Mouse (Mus musculus): ENCODE results near the gene Brd1.

The Brd1 gene

GRCm38 (mm10) chr15:88688120-88688519 is 45.9 kb downstream of the Brd1 start:
- Histone ChIP-seq H3K36me3 (ENCODE audit: control insufficient read depth, insufficient read depth, low read length, poor library complexity, severe bottlenecking) (peaks cover 18% of the 10 kb centered on the region), H3K27me3 (ENCODE audit: control insufficient read depth, insufficient read depth, low read length, poor library complexity, severe bottlenecking) (no peaks in the 10 kb centered on the region)
- DNase-seq (ENCODE audit: low read depth, low spot score): no peak

GRCm38 (mm10) chr15:88686725-88687124 is 47.3 kb downstream of the Brd1 start:
- H3K27me3 ChIP-seq (ENCODE audit: control insufficient read depth, insufficient read depth, low read length, poor library complexity, severe bottlenecking): no peaks in the 10 kb centered on the region
- H3K36me3 ChIP-seq (ENCODE audit: control insufficient read depth, insufficient read depth, low read length, poor library complexity, severe bottlenecking): peaks cover 18% of the 10 kb centered on the region
- DNase-seq (ENCODE audit: low read depth, low spot score): no peak

- Histone ChIP-seq H3K36me3 (ENCODE audit: control insufficient read depth, insufficient read depth, low read length, poor library complexity, severe bottlenecking) (peaks cover 13% of the 10 kb centered on the region), H3K27me3 (ENCODE audit: control insufficient read depth, insufficient read depth, low read length, poor library complexity, severe bottlenecking) (no peaks in the 10 kb centered on the region)
- no peak for DNase-seq (ENCODE audit: low read depth, low spot score)
These were observed 50.0 kb downstream of the Brd1 start for GRCm38 (mm10) chr15:88684039-88684438.

DNA sequence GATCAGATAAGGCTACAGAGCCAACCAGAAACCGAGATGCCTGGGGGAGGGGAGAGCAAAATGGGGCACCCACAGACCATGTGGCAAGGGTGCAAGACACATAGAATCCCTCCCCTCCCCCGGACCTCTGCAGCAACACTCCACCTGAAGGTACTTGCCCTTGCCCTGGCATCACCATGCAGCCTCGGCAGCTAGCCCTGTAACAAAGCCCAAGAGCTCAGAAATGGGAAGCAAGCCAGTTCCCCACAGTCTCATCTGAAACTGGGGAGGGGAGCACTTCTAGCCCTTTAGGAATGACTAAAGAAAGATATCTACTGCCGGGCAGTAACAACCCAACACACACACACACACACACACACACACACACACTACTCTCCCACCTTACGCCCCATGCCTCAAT is 53.1 kb downstream of the Brd1 start:
- no peaks in the 10 kb centered on the region for H3K27me3 ChIP-seq (ENCODE audit: control insufficient read depth, insufficient read depth, low read length, poor library complexity, severe bottlenecking)
- DNase-seq (ENCODE audit: low read depth, low spot score): no peak
- H3K36me3 ChIP-seq (ENCODE audit: control insufficient read depth, insufficient read depth, low read length, poor library complexity, severe bottlenecking): 0 out of 2 replicates have a peak, but pooled peaks cover 1% of the 10 kb centered on the region

GRCm38 (mm10) chr15:88677568-88677967 is 56.5 kb downstream of the Brd1 start:
- H3K36me3 ChIP-seq (ENCODE audit: control insufficient read depth, insufficient read depth, low read length, poor library complexity, severe bottlenecking): no peaks in the 10 kb centered on the region
- H3K27me3 ChIP-seq (ENCODE audit: control insufficient read depth, insufficient read depth, low read length, poor library complexity, severe bottlenecking): no peaks in the 10 kb centered on the region
- DNase-seq (ENCODE audit: low read depth, low spot score): no peak

DNA sequence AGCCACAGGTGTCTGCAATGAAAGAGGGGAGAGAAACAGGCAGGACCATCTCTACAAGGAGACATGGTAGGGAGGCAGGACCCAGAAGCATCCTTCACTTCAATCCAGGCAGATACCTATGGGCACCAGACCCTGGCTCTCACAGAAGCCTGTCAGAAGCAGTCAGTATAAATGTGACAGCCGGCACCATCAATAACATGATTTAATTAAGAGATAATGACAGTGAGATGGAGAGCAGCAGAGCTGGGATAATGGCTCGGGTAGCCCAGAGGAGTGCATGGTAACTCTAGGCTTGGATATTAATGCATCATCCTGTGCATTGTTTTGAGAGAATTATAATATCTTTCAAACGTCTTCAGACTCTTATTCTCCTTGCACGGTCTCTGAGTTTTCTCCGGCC is 58.0 kb downstream of the Brd1 start:
- DNase-seq (ENCODE audit: low read depth, low spot score): no peak
- Histone ChIP-seq H3K27me3 (ENCODE audit: control insufficient read depth, insufficient read depth, low read length, poor library complexity, severe bottlenecking) (no peaks in the 10 kb centered on the region), H3K36me3 (ENCODE audit: control insufficient read depth, insufficient read depth, low read length, poor library complexity, severe bottlenecking) (no peaks in the 10 kb centered on the region)

DNA sequence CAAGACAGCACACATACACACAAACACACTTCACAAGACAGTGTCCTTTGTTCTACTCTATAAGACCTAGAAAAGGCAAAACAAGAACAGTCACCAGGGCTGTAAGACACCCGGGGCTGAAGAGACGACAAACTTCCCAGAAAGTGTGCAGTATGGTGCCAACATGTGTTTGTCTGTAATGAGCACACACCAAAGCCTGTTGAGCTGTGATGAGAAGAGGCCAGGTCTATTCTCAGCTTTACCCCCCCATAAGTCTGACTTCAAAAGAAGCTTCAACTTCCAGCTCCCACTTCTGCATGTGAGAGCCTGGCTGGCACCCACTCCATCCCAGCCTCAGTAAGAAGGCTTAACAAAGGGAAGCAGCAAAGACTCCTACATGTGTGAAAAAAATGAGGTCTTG is 65.3 kb downstream of the Brd1 start:
- DNase-seq (ENCODE audit: low read depth, low spot score): no peak
- H3K36me3 ChIP-seq (ENCODE audit: control insufficient read depth, insufficient read depth, low read length, poor library complexity, severe bottlenecking): no peaks in the 10 kb centered on the region
- H3K27me3 ChIP-seq (ENCODE audit: control insufficient read depth, insufficient read depth, low read length, poor library complexity, severe bottlenecking): no peaks in the 10 kb centered on the region

GRCm38 (mm10) chr15:88667653-88668052 is 66.4 kb downstream of the Brd1 start:
- Histone ChIP-seq H3K36me3 (ENCODE audit: control insufficient read depth, insufficient read depth, low read length, poor library complexity, severe bottlenecking) (no peaks in the 10 kb centered on the region), H3K27me3 (ENCODE audit: control insufficient read depth, insufficient read depth, low read length, poor library complexity, severe bottlenecking) (no peaks in the 10 kb centered on the region)
- no peak for DNase-seq (ENCODE audit: low read depth, low spot score)

DNA sequence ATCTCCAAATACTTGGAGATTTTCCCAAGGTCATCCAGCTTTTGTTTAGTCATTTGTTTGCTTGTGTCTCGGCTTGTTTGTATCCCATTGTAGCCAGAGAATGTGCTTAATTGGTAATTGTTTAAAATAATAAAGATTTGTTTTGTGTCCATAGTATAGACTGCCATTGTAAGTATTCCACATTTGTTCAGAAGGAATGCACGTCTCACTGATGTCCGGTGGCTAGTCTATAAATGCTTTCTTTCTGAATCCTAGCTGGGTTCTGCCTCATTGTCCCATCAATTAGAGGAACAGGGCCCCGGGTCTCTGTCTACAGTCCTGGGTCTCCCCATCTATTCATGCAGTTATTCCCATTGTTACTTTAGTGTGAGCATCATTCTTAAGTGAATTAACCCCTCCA is 68.2 kb downstream of the Brd1 start:
- H3K27me3 ChIP-seq (ENCODE audit: control insufficient read depth, insufficient read depth, low read length, poor library complexity, severe bottlenecking): no peaks in the 10 kb centered on the region
- DNase-seq (ENCODE audit: low read depth, low spot score): no peak
- no peaks in the 10 kb centered on the region for H3K36me3 ChIP-seq (ENCODE audit: control insufficient read depth, insufficient read depth, low read length, poor library complexity, severe bottlenecking)

DNA sequence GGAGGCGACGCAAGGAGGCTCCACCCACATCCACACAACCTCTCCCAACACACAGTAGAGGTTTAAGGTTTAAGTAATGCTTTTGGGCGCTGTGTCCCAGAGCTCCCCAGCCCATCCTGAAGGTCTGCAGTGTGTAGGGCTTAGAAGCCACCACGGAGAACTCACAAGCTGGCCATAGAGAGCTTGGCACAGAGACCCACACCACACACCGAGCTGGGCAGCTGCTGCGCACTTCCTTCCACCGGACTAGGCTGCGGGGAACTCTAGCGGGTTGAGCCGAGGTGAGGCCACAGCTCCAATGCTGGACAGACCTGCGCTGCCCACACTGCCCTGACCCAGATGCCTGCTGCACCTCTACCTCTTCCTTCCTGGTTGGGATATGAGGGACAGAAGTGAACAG is 71.0 kb downstream of the Brd1 start:
- Histone ChIP-seq H3K36me3 (ENCODE audit: control insufficient read depth, insufficient read depth, low read length, poor library complexity, severe bottlenecking) (no peaks in the 10 kb centered on the region), H3K27me3 (ENCODE audit: control insufficient read depth, insufficient read depth, low read length, poor library complexity, severe bottlenecking) (no peaks in the 10 kb centered on the region)
- no peak for DNase-seq (ENCODE audit: low read depth, low spot score)

- Histone ChIP-seq H3K27me3 (ENCODE audit: control insufficient read depth, insufficient read depth, low read length, poor library complexity, severe bottlenecking) (no peaks in the 10 kb centered on the region), H3K36me3 (ENCODE audit: control insufficient read depth, insufficient read depth, low read length, poor library complexity, severe bottlenecking) (no peaks in the 10 kb centered on the region)
- peak; percentile 49 for DNase-seq (ENCODE audit: low read depth, low spot score)
These were observed 71.8 kb downstream of the Brd1 start for GRCm38 (mm10) chr15:88662111-88662850.

GRCm38 (mm10) chr15:88661654-88662053 is 72.4 kb downstream of the Brd1 start:
- DNase-seq (ENCODE audit: low read depth, low spot score): no peak
- Histone ChIP-seq H3K36me3 (ENCODE audit: control insufficient read depth, insufficient read depth, low read length, poor library complexity, severe bottlenecking) (no peaks in the 10 kb centered on the region), H3K27me3 (ENCODE audit: control insufficient read depth, insufficient read depth, low read length, poor library complexity, severe bottlenecking) (no peaks in the 10 kb centered on the region)

- DNase-seq (ENCODE audit: low read depth, low spot score): no peak
- H3K36me3 ChIP-seq (ENCODE audit: control insufficient read depth, insufficient read depth, low read length, poor library complexity, severe bottlenecking): no peaks in the 10 kb centered on the region
- H3K27me3 ChIP-seq (ENCODE audit: control insufficient read depth, insufficient read depth, low read length, poor library complexity, severe bottlenecking): no peaks in the 10 kb centered on the region
These were observed 82.0 kb downstream of the Brd1 start for GRCm38 (mm10) chr15:88652006-88652405.

- DNase-seq (ENCODE audit: low read depth, low spot score): peak; percentile 48
These were observed 83.0 kb downstream of the Brd1 start for GRCm38 (mm10) chr15:88651019-88651418.

More at GRCm38 (mm10) chr15:88651019-88651418, 83.0 kb downstream of the Brd1 start:
- H3K36me3 ChIP-seq (ENCODE audit: control insufficient read depth, insufficient read depth, low read length, poor library complexity, severe bottlenecking): no peaks in the 10 kb centered on the region
- no peaks in the 10 kb centered on the region for H3K27me3 ChIP-seq (ENCODE audit: control insufficient read depth, insufficient read depth, low read length, poor library complexity, severe bottlenecking)
